Mouse (Mus musculus) limb, embryonic 14.5 days (tissue): ENCODE measurements at regions not wholly inside any gene's neighbourhood (a gene's known extent, or its start where the extent isn't known, plus 50 kb on each side); places are given as distances from the start of the nearest gene placed in this dataset.

ENCODE experiments used
- ATAC-seq: fragments of 200-750 bp; cut with Nextera tagmentation; 2 replicates; pipeline ENCODE4 v1.8.0; 2017; ENCODE audit warnings: low read depth, moderate number of reproducible peaks, moderate TSS enrichment; ENCODE audit not compliant: low FRiP score
- DNase-seq: peaks from one replicate; pipeline ENCODE4 v3.0.0-alpha.2; 2015; ENCODE audit warnings: low spot score
- H3K27ac ChIP-seq: fragments of 300-500 bp; sonication (generic); replicated peaks from 2 replicates; pipeline ENCODE4 v1.5.1; 2014; ENCODE audit warnings: low read depth, mild to moderate bottlenecking, low read length, moderate library complexity, mixed read lengths
- H3K27me3 ChIP-seq: fragments of 300-500 bp; sonication (generic); 2 replicates; pipeline ENCODE4 v1.6.1; 2014; ENCODE audit warnings: low read length, mixed read lengths; ENCODE audit not compliant: control insufficient read depth, insufficient read depth
- H3K36me3 ChIP-seq: fragments of 300-500 bp; sonication (generic); 2 replicates; pipeline ENCODE4 v1.6.1; 2014; ENCODE audit warnings: mild to moderate bottlenecking, low read length, moderate library complexity, mixed read lengths; ENCODE audit not compliant: control insufficient read depth, insufficient read depth
- H3K4me1 ChIP-seq: fragments of 300-500 bp; sonication (generic); 2 replicates; pipeline ENCODE4 v1.6.1; 2014; ENCODE audit warnings: antibody characterized with exemption, low read length, mixed read lengths; ENCODE audit not compliant: control insufficient read depth, insufficient read depth
- H3K4me2 ChIP-seq: fragments of 300-500 bp; sonication (generic); replicated peaks from 2 replicates; pipeline ENCODE4 v1.6.1; 2014; ENCODE audit warnings: low read depth, mild to moderate bottlenecking, low read length, moderate library complexity; ENCODE audit not compliant: severe bottlenecking
- H3K4me3 ChIP-seq: fragments of 300-500 bp; sonication (generic); replicated peaks from 2 replicates; pipeline ENCODE4 v1.5.1; 2014; ENCODE audit warnings: low read length
- H3K9ac ChIP-seq: fragments of 300-500 bp; sonication (generic); 2 replicates; pipeline ENCODE4 v1.6.1; 2014; ENCODE audit warnings: mild to moderate bottlenecking, low read depth, low read length, moderate library complexity; ENCODE audit not compliant: severe bottlenecking
- H3K9me3 ChIP-seq: fragments of 300-500 bp; sonication (generic); 2 replicates; pipeline ENCODE4 v1.6.1; 2016; ENCODE audit warnings: low read length; ENCODE audit not compliant: control insufficient read depth
- POLR2A ChIP-seq: fragments of 200-500 bp; IDR thresholded peaks from 2 replicates; pipeline ENCODE4 v1.8.0; 2012; ENCODE audit warnings: inconsistent platforms, mild to moderate bottlenecking, moderate library complexity, borderline replicate concordance; ENCODE audit not compliant: insufficient read depth, insufficient read length; ENCODE audit errors: extremely low read depth
- WGBS: fragments of 180-500 bp; shearing (Covaris S2); extraction: QIAGEN DNeasy Blood & Tissue Kit; methylation state at CpG from one replicate; pipeline ENCODE4 v1.1.7; 2014; 5-methylcytosine and 5-hydroxymethylcytosine counted together

DNA sequence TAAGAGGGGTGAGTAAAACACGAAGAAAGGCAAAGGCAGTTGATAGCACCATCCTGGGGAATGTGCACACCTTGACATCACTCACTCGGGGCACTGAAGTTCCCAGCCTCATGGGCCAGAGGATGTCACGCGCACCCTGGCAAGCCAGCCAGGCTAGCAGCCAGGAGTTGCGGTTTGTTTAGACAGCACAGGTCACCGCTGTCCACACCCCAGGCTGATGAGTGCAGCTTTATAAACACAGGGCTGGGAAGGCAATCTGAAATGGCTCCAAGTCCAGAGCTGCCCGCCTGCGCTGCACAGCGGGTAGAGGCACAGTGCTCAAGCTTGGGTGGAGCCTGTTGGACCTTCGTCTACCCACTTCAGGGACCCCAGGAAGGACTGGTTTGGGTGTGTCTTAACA is 216.8 kb downstream of the Bcor start:
- no peak overlapping the region for H3K4me2 ChIP-seq
- H3K36me3 ChIP-seq, result no peaks in the 10 kb centered on the region
- H3K9me3 ChIP-seq, result no peaks in the 10 kb centered on the region
- no peak for DNase-seq
- H3K9ac ChIP-seq, result no peak overlapping the region
- no peaks in the 10 kb centered on the region for H3K27me3 ChIP-seq
- H3K27ac ChIP-seq, result no peak overlapping the region
- 49% methylated on average over 10 of the region's 10 CpGs for WGBS
- no peak for TF ChIP-seq POLR2A
- H3K4me3 ChIP-seq, result no peak overlapping the region
- 0 out of 2 replicates have a peak, but pooled peaks cover 3% of the 10 kb centered on the region for H3K4me1 ChIP-seq
- no peak for ATAC-seq

DNA sequence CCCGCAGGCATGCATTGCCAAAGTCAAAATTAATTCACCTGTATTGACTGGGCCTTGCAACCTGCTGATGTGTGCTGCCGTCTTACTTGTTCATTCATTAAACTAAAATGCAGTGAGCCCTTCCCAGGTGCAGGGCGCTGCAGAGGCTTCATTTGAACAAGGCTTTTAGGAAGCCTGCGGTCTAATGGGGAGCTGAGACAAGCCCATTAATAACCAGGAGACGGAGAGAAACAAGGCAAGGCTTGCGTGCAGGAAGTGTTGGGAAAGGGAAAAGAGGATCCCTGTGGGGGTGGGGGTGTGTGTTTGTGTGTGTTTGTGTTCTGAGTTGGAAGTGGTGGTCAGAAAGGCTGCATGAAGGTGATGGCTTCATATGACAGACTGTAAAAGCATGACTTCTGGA is 215.6 kb downstream of the Bcor start:
- H3K4me1 ChIP-seq, result 0 out of 2 replicates have a peak, but pooled peaks cover 3% of the 10 kb centered on the region
- H3K27ac ChIP-seq, result no peak overlapping the region
- no peaks in the 10 kb centered on the region for H3K9me3 ChIP-seq
- H3K4me3 ChIP-seq, result no peak overlapping the region
- no peak overlapping the region for H3K4me2 ChIP-seq
- no peak for DNase-seq
- no peak for ATAC-seq
- H3K27me3 ChIP-seq, result no peaks in the 10 kb centered on the region
- TF ChIP-seq POLR2A, result no peak
- 22% methylated on average over 6 of the region's 6 CpGs for WGBS
- H3K9ac ChIP-seq, result no peak overlapping the region
- H3K36me3 ChIP-seq, result no peaks in the 10 kb centered on the region

DNA sequence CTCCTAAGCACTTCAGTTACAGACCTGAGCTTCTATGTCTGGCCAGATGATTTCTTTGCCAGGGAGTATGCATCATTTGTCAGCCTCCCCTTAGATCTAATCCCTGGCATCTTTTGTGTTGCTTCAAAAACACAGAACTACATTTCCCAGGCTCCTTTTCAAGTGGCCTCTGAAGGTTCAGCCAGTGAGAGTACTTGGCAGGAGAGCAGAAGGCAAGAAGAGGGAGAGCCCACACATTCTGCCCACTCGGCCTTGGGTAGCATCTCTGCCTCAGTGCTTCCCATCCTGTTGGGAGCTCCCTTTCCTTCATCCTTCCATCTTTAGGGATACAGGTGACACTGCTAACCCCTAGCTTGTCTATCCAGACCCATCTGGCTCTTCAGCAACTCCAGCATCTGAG is 214.9 kb downstream of the Bcor start:
- Histone ChIP-seq H3K4me1 (0 out of 2 replicates have a peak, but pooled peaks cover 3% of the 10 kb centered on the region), H3K36me3 (no peaks in the 10 kb centered on the region), H3K27ac (no peak overlapping the region), H3K4me3 (no peak overlapping the region), H3K9ac (no peak overlapping the region), H3K27me3 (no peaks in the 10 kb centered on the region), H3K9me3 (no peaks in the 10 kb centered on the region), H3K4me2 (no peak overlapping the region)
- WGBS, result 57% methylated on average over 1 of the region's 1 CpGs
- ATAC-seq (no peak), DNase-seq (no peak)
- no peak for TF ChIP-seq POLR2A

DNA sequence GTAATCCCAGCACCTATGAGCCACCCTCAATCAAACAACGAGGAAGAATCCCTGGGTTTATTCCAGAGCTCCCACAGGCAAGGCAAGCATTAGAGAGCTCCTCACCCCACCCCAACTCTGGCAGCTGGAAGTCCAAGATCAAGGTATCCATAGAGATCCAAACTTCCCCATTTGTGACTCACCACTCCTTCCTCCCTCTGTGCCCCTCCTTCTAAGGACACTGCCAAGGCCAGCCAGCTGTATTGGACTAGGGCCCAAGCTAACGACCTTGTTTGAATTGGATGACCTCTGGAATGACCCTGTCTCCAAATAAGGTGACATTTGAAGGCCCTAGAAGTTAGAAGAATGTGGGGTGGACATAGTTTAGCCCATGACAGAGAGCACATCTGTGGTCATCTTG is 208.0 kb downstream of the Bcor start:
- ATAC-seq, result no peak
- 44% methylated on average over 2 of the region's 2 CpGs for WGBS
- no peak for DNase-seq
- Histone ChIP-seq H3K27ac (no peak overlapping the region), H3K9ac (no peak overlapping the region), H3K4me1 (no peaks in the 10 kb centered on the region), H3K36me3 (no peaks in the 10 kb centered on the region), H3K4me3 (no peak overlapping the region), H3K9me3 (no peaks in the 10 kb centered on the region), H3K27me3 (no peaks in the 10 kb centered on the region), H3K4me2 (no peak overlapping the region)
- no peak for TF ChIP-seq POLR2A

DNA sequence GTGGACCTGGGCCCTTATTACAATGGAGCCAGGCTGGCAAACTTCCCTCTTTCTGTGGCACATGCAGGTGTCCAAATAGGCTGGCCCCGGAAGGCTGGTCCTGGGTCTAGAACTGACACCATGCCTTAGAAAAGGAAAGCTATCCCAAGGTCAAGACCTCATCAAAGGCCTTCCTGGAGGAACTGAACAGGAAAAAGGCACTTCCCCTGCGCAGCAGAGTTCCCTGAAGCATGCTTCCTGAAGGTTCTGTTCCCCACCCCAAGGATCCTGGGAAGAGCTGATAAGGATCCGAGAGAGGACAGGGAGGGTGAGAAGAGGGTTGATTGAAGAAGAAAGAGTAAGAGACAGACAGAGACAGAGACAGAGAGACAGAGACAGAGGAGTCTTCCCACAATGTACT is 204.0 kb downstream of the Bcor start:
- no peak overlapping the region for H3K9ac ChIP-seq
- no peak for ATAC-seq
- no peak for TF ChIP-seq POLR2A
- no peaks in the 10 kb centered on the region for H3K27me3 ChIP-seq
- 76% methylated on average over 3 of the region's 3 CpGs for WGBS
- no peak for DNase-seq
- H3K27ac ChIP-seq, result no peak overlapping the region
- H3K36me3 ChIP-seq, result no peaks in the 10 kb centered on the region
- H3K4me2 ChIP-seq, result no peak overlapping the region
- no peaks in the 10 kb centered on the region for H3K4me1 ChIP-seq
- no peak overlapping the region for H3K4me3 ChIP-seq
- no peaks in the 10 kb centered on the region for H3K9me3 ChIP-seq

DNA sequence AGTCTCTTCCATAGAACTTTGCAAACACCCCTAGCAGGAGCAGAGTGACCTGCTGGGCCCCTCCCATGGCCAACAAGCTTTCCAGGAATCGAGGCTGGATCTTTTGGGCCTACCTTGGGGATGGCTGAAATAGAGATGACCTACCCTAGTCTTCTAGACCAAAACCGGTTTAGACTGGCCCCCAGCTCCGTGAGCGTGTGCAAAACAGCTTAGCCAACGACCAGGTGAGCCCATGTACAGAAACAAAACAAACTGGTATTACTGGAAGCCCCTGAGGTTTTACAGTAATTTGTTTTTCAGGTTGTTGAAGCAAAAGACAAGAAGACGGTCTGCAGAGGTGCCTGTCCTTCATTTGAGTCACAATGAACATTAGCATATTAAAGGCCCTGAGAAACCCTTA is 203.1 kb downstream of the Bcor start:
- H3K4me2 ChIP-seq, result no peak overlapping the region
- no peak overlapping the region for H3K4me3 ChIP-seq
- no peak for DNase-seq
- WGBS, result 35% methylated on average over 6 of the region's 6 CpGs
- no peak for TF ChIP-seq POLR2A
- H3K4me1 ChIP-seq, result no peaks in the 10 kb centered on the region
- no peaks in the 10 kb centered on the region for H3K9me3 ChIP-seq
- no peak for ATAC-seq
- no peaks in the 10 kb centered on the region; the same call in 1 of the 2 replicates for H3K27me3 ChIP-seq
- no peaks in the 10 kb centered on the region for H3K36me3 ChIP-seq
- H3K27ac ChIP-seq, result no peak overlapping the region
- H3K9ac ChIP-seq, result no peak overlapping the region
